Mouse (Mus musculus) gastrocnemius, postnatal 36 days (tissue): Measurements from ENCODE around the gene Lce3a. TPM values are rescaled to one million over a fixed set of nuclear protein-coding genes. Genes with fewer than 3 reads are reported as not detected.

Experiments
- DNase-seq, 2 experiments: peaks; one replicate each; pipeline ENCODE4 v3.0.0; 2022
- intact Hi-C: fragments of 180-260 bp; cut with DNase I; formaldehyde crosslinking; loops from one replicate; pipeline ENCODE4 v1.15.1; 2025
- long read RNA-seq, 2 experiments: library from polyadenylated mRNA; stranded (forward); transcript quantifications; one replicate each; pipeline ENCODE4 v2.0.0; 2021
- total RNA-seq, 2 experiments: library from RNA; stranded (reverse); gene quantifications; 2 replicates each; pipeline ENCODE4 v1.2.3; 2021

The Lce3a gene
- not detected for total RNA-seq
- long read RNA-seq, experiment 1, result 0 reads
- long read RNA-seq, experiment 2, result 0 reads

- intact Hi-C loops, result no loop called here
- DNase-seq, result no peak
Measured at GRCm38 (mm10) chr3:92926130-92926529, at the start of gene Lce3a. TSS of gene Lce3a (minus strand) at chr3:92926230.

GRCm38 (mm10) chr3:92966761-92967160 lies 40.7 kb upstream of the Lce3a start, which contains the start of gene Lce3e:
TSS of gene Lce3e (plus strand) at chr3:92967061.
- intact Hi-C loops, result no loop called here
- DNase-seq, result no peak

- intact Hi-C loops, result no loop called here
- no peak for DNase-seq
Measured at GRCm38 (mm10) chr3:92957090-92957489, 31.1 kb upstream of the Lce3a start, which contains the start of gene Lce3d. TSS of gene Lce3d (plus strand) at chr3:92957390.

GRCm38 (mm10) chr3:92944186-92944585 lies 18.2 kb upstream of the Lce3a start, which contains the start of gene Lce3c:
TSS of gene Lce3c (plus strand) at chr3:92944486.
- DNase-seq, result no peak
- intact Hi-C loops, result no loop called here

GRCm38 (mm10) chr3:92932679-92933078 lies 6.6 kb upstream of the Lce3a start, which contains the start of gene Lce3b:
TSS of gene Lce3b (plus strand) at chr3:92932979.
- no peak for DNase-seq
- intact Hi-C loops, result loop anchor here (5.0 kb wide), 1 partner anchor 310 kb away; the partner anchor contains the start of gene Lce6a

- intact Hi-C loops, result no loop called here
- no peak for DNase-seq
Measured at GRCm38 (mm10) chr3:92920364-92920763, 5.7 kb downstream of the Lce3a start.

GRCm38 (mm10) chr3:92907571-92907970 lies 18.5 kb downstream of the Lce3a start:
- DNase-seq, result no peak
- intact Hi-C loops, result no loop called here

- intact Hi-C loops, result no loop called here
- DNase-seq, result no peak
Measured at GRCm38 (mm10) chr3:92905182-92905581, 20.8 kb downstream of the Lce3a start.

- intact Hi-C loops, result no loop called here
- DNase-seq, result no peak
Measured at GRCm38 (mm10) chr3:92903640-92904039, 22.4 kb downstream of the Lce3a start.

GRCm38 (mm10) chr3:92902992-92903391 lies 23.0 kb downstream of the Lce3a start:
- DNase-seq, result no peak
- intact Hi-C loops, result no loop called here

- intact Hi-C loops, result no loop called here
- DNase-seq, result no peak
Measured at GRCm38 (mm10) chr3:92894489-92894888, 31.5 kb downstream of the Lce3a start.

GRCm38 (mm10) chr3:92894063-92894462 lies 32.0 kb downstream of the Lce3a start:
- no peak for DNase-seq
- intact Hi-C loops, result no loop called here

Other genes with a start within 250 kb of the Lce3a start
- not detected for gene Lce1c, start 247.0 kb downstream of the Lce3a start, total RNA-seq
- gene Lce1d, start 239.0 kb downstream of the Lce3a start, total RNA-seq, result not detected
- gene Lce1e, start 217.2 kb downstream of the Lce3a start, total RNA-seq, result not detected
- not detected for gene Lce1f, start 205.9 kb downstream of the Lce3a start, total RNA-seq
- gene Gm38119, start 187.1 kb downstream of the Lce3a start, total RNA-seq, result not detected
- not detected for gene Lce1g, start 173.9 kb downstream of the Lce3a start, total RNA-seq
- not detected for gene Lce1h, start 161.2 kb downstream of the Lce3a start, total RNA-seq
- gene Lce1i, start 147.3 kb downstream of the Lce3a start, total RNA-seq, result not detected
- gene Lce1j, start 135.7 kb downstream of the Lce3a start, total RNA-seq, result not detected
- gene Lce1k, start 118.3 kb downstream of the Lce3a start, total RNA-seq, result not detected
- gene Kprp, start 99.0 kb downstream of the Lce3a start, total RNA-seq, result not detected
- gene Lce1l, start 74.9 kb downstream of the Lce3a start, total RNA-seq, result not detected
- not detected for gene 2310050C09Rik, start 56.0 kb downstream of the Lce3a start, total RNA-seq
- gene Lce3b, start 6.7 kb upstream of the Lce3a start, total RNA-seq, result not detected
- gene Lce3c, start 18.3 kb upstream of the Lce3a start, total RNA-seq, result not detected
- gene Lce3d, start 31.2 kb upstream of the Lce3a start, total RNA-seq, result not detected
- not detected for gene Lce3e, start 40.8 kb upstream of the Lce3a start, total RNA-seq
- not detected for gene Lce3f, start 66.0 kb upstream of the Lce3a start, total RNA-seq
- not detected for gene Crct1, start 89.5 kb upstream of the Lce3a start, total RNA-seq
- gene Lce1m, start 92.8 kb upstream of the Lce3a start, total RNA-seq, result not detected
- gene Gm4858, start 142.6 kb upstream of the Lce3a start, total RNA-seq, result not detected
- gene Crnn, start 218.6 kb upstream of the Lce3a start, total RNA-seq, result not detected